Mouse (Mus musculus): ENCODE data around the gene Bpnt1.

Gene Bpnt1

DNA sequence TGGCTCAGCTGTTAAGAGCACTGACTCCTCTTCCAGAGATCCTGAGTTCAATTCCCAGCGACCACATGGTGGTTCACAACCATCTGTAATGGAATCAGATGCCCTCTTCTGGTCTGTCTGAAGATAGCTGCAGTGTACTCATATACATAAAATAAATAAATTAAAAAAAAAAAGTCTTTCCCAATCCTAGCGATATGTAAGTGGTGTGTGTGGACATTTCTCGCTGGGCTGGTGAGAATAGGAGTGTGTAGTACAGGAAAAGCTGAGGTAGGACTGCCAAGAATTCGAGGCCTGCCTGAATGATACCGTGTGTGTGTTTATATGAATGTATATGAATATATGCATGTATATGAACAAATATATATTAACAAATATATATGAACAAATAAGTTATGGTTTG is 585 bp upstream of the Bpnt1 start:
- no peak for ATAC-seq (ENCODE audit: low TSS enrichment)

DNA sequence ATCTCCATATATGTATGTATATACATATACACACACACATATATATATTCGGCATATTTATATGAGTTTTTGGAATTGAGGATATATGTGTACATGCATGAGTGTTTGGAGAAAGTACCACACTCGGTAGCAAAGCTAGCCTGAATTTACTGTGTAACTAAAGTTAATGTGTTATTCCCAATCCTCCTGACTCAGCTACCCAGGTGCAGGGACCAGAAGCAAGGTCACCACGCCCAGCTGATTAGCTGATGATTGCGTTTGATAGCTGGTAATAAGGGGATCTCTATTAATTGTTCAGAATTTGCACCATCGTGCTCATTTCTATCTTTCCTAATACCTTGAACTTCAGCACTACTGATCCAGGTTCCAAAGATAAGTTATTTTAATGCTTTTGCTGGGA is 1.7 kb downstream of the Bpnt1 start:
- ATAC-seq (ENCODE audit: low TSS enrichment), result no peak

DNA sequence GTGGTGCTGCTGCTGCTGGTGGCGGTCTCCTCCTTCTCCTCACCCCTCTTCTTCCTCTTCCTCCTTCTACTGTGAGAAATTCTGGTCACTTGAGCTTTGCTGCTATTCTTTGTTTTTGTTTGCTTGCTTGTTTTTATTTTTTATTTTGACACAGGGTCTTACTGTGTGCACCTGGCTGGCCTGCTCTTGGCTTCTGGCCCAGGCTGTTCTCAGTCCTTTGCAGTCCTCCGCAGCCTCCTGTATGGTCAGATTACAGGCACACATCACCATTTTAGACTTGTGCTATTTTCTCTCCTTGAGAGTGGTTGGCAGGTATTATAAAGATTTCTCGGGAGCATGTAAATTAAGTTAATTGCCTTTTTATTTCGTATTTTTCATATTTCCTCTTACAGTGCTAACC is 2.2 kb downstream of the Bpnt1 start:
- ATAC-seq (ENCODE audit: low TSS enrichment), result no peak

DNA sequence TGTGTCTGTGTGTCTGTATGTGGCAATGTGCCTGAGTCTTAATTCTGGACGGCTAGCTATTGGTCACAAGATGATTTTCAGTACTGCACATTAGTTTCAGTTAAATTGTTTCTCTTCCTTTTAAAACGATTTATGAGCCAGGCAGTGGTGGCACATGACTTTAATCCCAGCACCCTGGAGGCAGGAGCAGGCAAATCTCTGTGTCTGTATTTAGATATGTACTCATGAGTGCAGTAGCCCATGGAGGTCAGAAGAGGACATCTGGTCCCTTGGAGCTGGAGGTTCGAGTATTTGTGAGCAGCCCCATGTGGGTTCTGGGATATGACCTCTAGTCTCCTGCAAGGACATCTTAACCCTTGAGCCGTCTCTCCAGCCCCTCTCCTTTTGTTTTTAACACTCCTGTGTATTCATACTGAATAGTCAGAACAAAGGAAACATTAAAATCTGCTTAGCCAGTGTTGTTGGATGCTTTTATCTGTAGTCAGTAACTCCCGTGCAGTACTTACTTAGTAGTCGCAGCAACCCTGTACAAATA is 3.3 kb downstream of the Bpnt1 start:
- no peak for ATAC-seq (ENCODE audit: low TSS enrichment)

DNA sequence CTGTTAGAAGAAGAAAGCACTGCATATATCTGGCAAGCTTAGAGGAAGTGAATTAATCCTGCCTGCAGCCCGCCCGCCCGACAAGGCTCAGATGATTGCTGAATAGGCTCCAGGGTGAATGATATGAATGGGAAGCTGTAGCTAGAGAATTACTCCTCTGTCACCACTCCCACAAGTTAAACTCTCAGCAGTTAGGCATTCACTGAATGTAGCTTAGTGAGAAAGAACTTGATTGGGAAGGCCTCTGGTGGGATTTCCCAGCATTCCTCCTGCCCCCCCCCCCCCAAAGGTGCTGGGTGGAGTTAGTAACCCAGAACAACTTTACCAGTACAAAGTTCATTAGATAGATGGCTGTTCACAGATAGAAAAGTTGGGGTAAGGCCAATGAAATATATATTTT is 4.6 kb downstream of the Bpnt1 start:
- ATAC-seq (ENCODE audit: low TSS enrichment), result no peak

DNA sequence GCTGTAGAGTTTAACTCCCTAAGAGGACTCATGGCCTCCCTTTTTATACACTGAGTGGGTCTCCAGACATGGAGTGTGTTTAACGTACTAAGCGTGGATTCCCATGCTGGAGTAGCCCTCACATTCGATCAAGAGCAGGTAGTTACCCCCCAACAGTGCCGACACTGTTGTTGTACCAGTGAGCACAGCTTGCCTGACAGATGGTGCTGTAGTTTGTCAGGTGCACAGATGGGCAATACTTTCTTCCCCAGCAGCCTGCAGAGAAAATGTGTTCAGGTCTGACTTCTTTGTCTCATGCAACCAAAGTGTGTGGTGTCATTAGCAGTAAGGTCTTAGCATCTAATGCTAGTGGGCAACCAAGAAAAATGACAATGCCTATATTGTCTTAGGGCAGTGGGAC is 10.5 kb downstream of the Bpnt1 start:
- peak; percentile 71 for ATAC-seq (ENCODE audit: low TSS enrichment)

DNA sequence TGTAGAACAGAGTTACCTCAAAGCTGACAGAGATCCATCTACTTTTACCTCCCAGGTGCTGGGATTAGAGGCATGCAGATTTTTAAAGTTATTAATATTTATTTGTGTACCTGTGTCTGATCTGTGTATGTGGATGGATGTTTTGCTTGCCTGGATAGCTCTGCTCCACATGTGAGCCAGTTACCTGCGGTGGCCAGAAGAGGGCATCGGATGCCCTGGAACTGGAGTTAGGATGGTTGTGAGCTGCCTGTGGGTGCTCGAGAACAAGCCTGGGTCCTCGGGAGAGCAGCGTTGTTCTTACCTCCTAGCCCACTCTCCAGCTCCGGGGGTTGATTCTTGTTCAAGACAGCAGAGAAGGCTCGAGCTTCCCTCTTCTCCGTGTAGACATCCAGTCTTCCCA is 11.5 kb downstream of the Bpnt1 start:
- ATAC-seq (ENCODE audit: low TSS enrichment), result no peak

DNA sequence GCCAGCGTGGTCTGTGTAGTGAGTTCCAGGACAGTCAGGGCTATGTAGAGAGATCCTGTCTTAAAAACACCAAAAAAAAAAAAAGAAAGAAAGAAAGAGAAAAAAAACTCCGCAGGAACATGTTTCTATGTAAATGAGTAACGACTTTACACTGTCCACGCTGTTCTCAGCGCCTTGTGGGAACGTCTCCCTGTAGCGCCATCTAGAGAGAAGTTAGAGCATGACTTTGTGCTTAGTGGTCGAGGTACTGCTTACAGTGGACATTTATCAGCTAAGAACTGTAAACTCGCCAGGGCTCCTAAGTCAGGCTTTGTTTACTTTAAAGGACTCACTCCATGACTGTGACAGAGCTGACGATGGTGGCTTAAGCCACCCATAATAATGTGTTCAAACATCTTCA is 14.2 kb downstream of the Bpnt1 start:
- ATAC-seq (ENCODE audit: low TSS enrichment), result no peak

DNA sequence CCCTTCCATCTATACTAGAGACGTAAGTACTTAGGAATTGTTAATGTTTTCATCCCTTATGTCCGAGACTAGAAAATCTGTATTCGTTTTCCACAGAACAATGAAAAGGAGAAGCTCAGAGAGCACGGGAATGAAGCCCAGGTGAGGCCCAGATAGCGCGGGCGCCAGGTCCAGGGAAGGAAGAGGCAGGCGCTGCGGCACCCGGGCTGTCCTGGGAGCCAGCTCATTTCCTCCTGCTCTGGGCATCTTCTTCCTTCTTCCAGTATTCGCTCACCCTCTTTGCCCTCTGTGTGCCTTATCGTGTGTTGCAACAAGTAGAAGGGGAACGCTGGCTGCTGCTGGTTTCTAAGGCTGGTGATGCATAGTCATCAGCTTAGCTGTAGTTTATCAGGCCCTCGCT is 17.8 kb downstream of the Bpnt1 start:
- ATAC-seq (ENCODE audit: low TSS enrichment), result no peak

DNA sequence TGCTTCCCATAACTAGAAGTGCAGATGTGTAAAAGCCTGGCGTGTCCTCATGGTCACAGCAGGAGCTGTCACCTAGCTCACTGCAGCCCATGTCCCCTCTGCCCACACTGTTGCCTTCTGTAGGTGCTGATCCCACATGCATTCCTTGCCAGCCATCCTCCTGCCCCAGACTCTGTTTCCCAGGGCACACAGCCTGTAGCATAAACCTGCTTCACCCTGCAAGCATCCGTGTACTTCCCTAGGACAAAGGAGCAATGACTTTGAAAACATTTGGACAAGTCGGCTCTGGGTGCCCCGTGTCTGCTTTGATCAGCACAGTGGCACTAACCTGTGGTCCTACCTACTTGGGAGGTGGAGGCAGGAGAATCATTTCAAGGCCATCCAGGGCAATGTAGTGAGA is 18.7 kb downstream of the Bpnt1 start:
- no peak for ATAC-seq (ENCODE audit: low TSS enrichment)

DNA sequence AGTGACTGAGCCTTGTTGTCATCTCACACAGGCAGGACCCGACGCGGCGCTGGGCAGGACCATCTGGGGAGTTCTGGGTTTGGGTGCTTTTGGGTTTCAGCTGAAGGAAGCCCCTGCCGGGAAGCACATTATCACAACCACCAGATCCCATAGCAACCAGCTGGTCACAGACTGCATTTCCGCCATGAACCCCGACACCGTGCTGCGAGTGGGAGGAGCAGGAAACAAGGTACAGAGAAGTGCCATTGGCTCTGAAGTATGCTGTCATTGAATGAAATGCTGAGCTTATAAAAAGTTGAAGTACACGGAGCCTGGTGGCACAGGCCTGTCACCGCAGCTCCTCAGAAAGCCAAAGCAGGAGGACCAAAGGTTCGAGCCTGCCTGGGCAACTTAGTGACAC is 20.2 kb downstream of the Bpnt1 start:
- ATAC-seq (ENCODE audit: low TSS enrichment), result no peak

DNA sequence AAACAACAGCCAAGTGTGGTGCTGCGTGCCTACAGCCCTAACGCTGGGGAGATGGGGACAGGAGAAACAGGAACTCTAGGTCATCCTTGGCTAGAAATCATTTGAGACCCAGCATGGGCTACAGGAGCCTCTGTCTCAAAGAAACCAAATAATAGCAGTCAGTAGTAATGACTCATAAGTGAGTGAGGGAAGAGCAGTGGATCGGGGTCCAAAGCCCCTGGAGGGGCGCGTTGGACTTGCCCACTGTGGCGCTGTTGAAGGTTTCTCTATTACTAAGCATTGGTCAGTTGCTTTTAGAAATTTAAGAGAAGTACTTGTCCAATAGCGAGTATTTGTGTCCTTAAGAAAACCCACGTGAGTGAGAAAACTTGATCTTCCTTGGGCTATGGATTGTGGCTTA is 21.4 kb downstream of the Bpnt1 start:
- ATAC-seq (ENCODE audit: low TSS enrichment), result no peak

DNA sequence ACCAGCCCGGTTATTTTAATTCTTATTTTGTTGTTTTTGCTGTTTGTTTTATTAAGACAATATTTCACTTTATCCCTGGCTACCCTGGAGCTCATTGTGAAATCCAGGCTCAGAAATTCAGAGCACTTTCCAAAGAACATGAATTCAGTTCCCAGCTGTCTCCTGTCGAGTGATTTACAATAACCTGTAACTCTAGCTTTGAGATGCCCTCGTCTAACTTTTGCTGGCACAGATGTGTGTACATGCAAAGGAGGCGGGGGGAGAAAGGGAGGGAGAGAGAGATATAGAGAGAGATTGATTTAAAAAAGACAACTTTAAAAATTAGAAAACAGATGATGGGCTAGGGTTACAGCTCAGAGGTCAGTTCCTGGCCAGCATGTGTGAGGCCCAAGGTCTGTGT is 22.8 kb downstream of the Bpnt1 start:
- no peak for ATAC-seq (ENCODE audit: low TSS enrichment)

DNA sequence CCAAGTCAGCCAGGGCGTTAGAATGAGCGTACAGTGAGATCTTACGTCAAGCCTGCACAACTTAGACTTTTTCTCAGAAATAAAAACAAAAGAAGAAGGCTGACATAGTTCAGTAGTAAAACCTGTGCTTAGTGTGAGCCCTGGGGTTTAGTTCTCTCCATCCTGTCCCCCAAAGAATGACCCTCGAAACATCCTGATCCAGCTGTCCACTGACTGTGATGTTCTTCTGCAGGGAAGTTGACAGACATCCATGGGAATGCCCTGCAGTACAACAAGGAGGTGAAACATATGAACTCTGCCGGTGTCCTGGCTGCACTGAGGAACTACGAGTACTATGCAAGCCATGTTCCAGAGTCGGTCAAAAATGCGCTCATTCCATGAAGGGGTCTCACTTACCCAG is 24.3 kb downstream of the Bpnt1 start:
- ATAC-seq (ENCODE audit: low TSS enrichment), result no peak

DNA sequence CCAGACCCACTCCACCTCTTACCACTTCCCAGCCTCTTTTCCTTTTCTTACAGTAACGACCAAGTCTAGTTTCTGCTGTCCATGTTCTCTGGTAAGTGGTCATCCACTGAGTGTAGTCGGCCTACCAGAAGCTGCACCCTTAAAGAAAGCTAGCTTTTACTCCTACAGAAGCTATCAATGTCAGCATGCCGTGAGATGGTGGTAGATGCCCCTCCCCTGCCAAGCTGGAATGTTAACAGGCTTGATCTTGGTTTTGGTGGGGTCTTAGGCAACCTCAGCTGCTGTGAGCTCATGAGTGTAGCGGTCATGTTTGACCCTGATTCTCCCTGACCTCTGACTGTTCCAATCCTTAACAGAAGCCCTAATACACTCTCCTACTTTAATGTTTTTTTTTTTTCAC is 26.3 kb downstream of the Bpnt1 start:
- no peak for ATAC-seq (ENCODE audit: low TSS enrichment)

DNA sequence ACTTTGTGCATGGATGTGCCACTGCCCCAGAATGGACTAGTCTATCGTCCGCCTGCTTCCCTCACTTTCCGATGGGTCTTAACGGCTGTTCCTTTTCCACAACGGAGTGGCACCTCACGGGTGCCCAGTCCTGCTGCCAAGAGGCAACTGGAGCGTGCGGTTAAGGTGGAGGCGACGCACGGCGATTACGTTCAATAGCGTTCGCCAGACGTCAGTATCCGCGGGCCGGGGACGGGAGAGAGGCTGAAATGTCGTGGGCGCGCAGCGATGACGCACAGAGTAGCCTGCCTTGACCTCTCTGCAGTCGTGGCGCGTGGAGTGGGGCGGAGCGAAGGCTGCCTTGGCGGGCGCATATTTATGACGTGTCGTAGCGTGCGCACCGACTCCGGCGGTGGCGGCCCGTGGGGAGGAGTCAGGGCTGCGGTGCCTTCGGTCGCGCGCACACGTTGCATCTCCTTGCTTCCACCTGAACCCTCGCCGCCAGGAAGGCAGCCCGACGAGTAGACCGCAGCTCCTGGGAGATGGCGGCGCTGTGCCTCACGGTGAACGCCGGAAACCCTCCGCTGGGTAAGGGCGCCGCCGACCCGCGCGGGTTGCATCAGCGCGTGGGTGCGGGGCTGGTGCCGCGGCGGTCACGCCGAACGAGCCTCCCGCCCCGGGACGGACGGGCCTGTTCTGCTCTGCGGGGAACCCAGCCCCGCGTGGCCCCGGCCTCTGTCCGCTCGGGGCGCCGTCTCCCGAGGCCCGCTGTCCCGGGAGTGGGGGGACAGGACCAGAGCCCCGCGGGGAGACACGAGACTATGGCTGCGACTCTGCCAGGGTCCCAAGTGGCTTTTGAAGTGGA is 30.9 kb downstream of the Bpnt1 start, which contains the start of gene Eprs:
Gene Eprs (plus strand): TSS at position 368 of the 844 bp plus-strand sequence.
- ATAC-seq (ENCODE audit: low TSS enrichment), result peak; percentile 91

DNA sequence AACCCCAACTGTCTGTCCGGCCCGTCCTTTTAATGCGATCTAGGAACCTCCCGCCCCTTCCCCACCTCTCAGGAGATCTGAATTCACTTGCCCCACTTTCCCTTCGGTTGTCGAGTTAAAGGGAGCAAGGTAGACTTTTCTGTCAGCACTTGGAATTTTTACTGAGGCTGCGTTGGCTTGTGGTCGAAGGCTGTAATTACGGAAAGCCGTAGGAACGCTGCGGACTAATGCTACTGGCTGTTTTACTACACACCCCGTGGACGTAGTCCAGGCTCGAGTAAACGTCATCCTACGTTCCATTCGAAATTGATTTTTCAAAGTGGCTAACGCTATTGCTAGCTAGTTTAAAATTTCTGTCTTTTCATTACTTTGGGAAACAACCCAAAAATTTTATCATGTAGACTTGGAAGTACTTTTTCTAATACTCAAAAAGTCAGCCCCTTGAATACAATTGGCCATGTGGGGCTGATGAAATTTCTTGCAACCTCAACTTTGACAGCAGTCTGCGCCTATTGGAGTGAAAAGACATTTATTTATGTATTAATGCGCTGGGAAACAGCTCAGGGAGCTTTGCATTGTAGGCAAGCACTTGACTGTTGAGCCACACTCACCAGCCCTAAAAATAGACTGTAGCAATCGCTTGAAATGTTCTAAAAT is 31.7 kb downstream of the Bpnt1 start:
- ATAC-seq (ENCODE audit: low TSS enrichment), result peak; percentile 35

DNA sequence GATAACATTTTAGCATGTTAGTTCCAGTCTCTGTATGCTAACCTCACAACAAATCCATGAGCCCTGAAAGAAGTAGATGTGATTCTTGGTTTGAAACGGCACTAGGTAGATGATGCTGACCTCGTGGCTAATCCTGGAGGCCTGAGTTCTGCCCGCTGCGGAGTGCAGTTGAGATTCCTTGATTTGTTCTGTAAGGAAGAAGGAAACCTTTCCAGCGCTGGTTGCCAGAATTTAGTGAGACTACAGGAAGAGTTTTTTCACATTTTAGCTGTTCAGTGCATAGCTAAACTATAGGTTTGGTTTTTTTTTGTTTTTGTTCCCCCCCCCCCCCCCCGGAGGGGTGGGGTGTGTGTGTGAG is 32.2 kb downstream of the Bpnt1 start:
- ATAC-seq (ENCODE audit: low TSS enrichment), result no peak

DNA sequence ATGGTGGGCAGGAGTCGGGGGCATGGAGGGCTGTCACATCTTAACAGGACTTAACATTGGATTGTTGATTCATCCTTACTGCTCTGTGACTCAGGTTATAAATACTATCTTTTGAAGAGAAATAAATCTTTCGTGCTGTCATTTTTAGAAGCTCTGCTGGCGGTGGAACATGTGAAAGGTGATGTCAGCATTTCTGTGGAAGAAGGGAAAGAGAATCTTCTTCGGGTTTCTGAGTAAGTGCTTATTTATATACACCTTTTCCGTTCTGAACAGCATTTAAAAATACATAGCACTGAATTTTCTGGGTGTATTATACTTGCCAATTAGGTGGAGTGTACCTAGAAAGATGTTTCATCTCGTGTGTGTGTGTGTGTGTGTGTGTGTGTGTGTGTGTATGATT is 35.4 kb downstream of the Bpnt1 start:
- ATAC-seq (ENCODE audit: low TSS enrichment), result no peak

DNA sequence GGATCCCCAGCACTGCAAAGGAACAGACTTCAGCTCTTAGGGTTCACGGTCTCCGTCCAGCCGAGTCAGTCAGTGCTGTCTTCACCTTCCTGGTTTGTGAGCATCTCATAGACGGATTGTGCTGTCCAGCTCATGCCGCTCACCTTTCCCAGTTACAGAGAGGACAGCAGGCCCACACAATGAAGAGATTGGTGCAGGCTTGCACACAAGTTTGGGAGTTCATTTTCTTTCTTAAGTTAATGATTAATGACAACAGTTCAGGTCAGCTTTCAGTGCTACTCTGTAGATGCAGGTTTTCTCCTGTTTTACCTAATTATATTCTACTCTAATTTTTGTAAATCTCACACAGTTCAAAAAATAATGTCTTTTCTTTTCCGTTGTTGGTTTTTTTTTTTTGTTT is 38.0 kb downstream of the Bpnt1 start:
- no peak for ATAC-seq (ENCODE audit: low TSS enrichment)

DNA sequence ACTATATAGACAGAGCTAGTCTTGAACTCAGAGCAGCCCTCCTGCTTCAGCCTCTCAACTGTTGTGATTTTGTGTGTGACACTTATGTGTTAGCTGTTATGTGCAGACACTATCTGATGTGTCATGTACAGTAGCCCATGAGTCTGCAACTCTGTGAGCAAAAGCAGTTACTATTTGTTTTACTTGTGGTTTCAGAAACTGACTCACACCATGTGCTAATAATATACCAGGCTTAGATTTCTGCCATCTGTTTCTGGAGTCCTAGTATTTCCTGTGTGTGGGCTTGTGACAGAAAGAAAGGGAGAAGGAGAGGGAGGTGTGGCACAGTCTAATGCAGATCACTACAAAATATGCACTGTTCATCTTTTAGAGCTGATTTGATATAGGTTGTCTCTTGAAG is 44.4 kb downstream of the Bpnt1 start:
- peak; percentile 99 for ATAC-seq (ENCODE audit: low TSS enrichment)

DNA sequence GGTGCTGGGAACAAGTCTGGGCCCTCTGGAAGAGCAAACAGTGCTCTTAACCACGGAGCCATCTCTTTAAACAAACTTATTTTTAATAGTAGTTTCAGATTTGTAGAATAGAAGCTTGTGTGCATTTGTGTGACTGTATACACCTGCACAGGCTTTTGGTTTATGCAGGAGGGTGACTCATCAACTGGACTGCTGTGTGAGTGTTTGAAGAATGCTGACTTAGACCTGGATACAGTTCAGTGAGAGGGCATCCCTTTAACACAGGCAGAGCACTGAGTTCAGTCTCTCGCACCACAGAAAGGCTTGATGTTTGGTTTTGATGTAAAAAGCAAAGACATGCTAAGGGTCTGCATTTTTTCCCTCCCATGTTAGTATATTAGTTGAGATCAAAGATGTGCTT is 45.5 kb downstream of the Bpnt1 start:
- ATAC-seq (ENCODE audit: low TSS enrichment), result no peak

DNA sequence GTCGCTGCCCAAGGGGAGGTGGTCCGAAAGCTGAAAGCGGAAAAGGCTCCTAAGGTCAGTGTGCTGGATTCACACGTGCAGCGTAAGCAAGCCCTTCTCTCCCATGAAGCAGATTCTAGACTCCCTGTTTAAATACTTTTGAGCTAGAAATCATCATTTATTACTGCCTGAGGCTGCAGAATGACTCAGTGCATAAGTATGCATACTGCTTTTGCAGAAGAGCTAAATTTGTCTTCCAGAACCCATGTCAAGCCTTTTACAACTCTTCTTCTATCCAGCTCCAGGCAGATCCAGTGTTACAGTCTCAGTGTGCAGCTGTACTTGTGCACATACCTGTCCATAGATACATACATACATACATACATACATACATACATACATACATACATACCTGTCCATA is 69.7 kb downstream of the Bpnt1 start:
- peak; percentile 86 for ATAC-seq (ENCODE audit: low TSS enrichment)
